Comparison of ENCODE assay signal across 9 mouse cellular contexts in genomic region chr8:90000899-90001640, GRCm38 (mm10).
DNase-seq lines count a peak whose midpoint lies in the region; ATAC-seq and TF ChIP-seq lines count a peak whose summit lies in the region.
"Had no signal": no experiment of that assay in that cellular context is flagged by ENCODE, and none has a peak within 500 bp of the region (broad histone marks: within the 10 kb centered on the region; RNA-seq: fewer than 3 reads in every experiment).

No protein-coding gene starts in this region.

- H3K4me1 ChIP-seq in ES-Bruce4 (ENCODE audit: control insufficient read depth, insufficient read depth, low read length): no peaks in the 10 kb centered on the region
- H3K4me1 ChIP-seq in heart, embryonic 10.5 days: no peaks in the 10 kb centered on the region
- H3K4me1 ChIP-seq: liver, embryonic 15.5 days had no signal

- no peak for TF ChIP-seq POLR2A in ES-Bruce4 (IDR thresholded peaks at IDR 0.05; ENCODE audit: insufficient read depth, low read length)

- peak; percentile 92 for TF ChIP-seq CTCF in ES-Bruce4 (IDR thresholded peaks at IDR 0.05; ENCODE audit: low read depth, low read length)

- ATAC-seq in inflammation-experienced regulatory T-cells, adult 6 months: no peak

- H3K36me3 ChIP-seq in ES-Bruce4 (ENCODE audit: control insufficient read depth, insufficient read depth, low read length, poor library complexity, severe bottlenecking): no peaks in the 10 kb centered on the region
- no peaks in the 10 kb centered on the region for H3K36me3 ChIP-seq in heart, embryonic 10.5 days
- H3K36me3 ChIP-seq: liver, embryonic 15.5 days had no signal

- WGBS in heart, embryonic 10.5 days: 45% methylated on average over 15 of the region's 15 CpGs

- H3K9me3 ChIP-seq in ES-Bruce4 (replicated peaks; ENCODE audit: control insufficient read depth, insufficient read depth, low read length, poor library complexity, severe bottlenecking): no peaks in the 10 kb centered on the region
- no peaks in the 10 kb centered on the region for H3K9me3 ChIP-seq in heart, embryonic 10.5 days
- H3K9me3 ChIP-seq: liver, embryonic 15.5 days had no signal

- no peak overlapping the region for H3K4me3 ChIP-seq in ES-Bruce4 (ENCODE audit: low read depth, low read length)
- H3K4me3 ChIP-seq in heart, embryonic 10.5 days: no peak overlapping the region
- H3K4me3 ChIP-seq: liver, embryonic 15.5 days had no signal

- H3K9ac ChIP-seq in ES-Bruce4 (ENCODE audit: low read depth, poor library complexity, severe bottlenecking): no peak overlapping the region
- H3K9ac ChIP-seq: liver, embryonic 15.5 days had no signal

- no peak overlapping the region for H3K27ac ChIP-seq in ES-Bruce4 (ENCODE audit: insufficient read depth, low read length)
- H3K27ac ChIP-seq in heart, embryonic 10.5 days: peak overlapping the region; percentile 23; the same call in 1 of the 2 replicates
- H3K27ac ChIP-seq: liver, embryonic 15.5 days had no signal

- TF ChIP-seq EP300 in ES-Bruce4 (IDR thresholded peaks at IDR 0.05; ENCODE audit: insufficient read depth, low read depth, low read length): no peak

- peak; percentile 24 for DNase-seq in adrenal gland, adult 8-10 months
- peak; percentile 94 for DNase-seq in embryo, embryonic 10.5 days (ENCODE audit: low spot score)
- DNase-seq in heart, embryonic 10.5 days (ENCODE audit: low spot score): peak; percentile 82
- DNase-seq in layer of hippocampus, postnatal 25 days (ENCODE audit: extremely low spot score in 1 of 2, low spot score in 1 of 2): peak; percentile 73 to 97
- peak; percentile 93 for DNase-seq in mesoderm, embryonic 11.5 days (ENCODE audit: low read depth, low spot score)
- DNase-seq in skeletal muscle tissue, adult 2 months (ENCODE audit: low read depth, low spot score): peak; percentile 36

- no peaks in the 10 kb centered on the region; the same call in 1 of the 2 replicates for H3K27me3 ChIP-seq in ES-Bruce4 (ENCODE audit: control insufficient read depth, insufficient read depth, low read length, poor library complexity, severe bottlenecking)
- no peaks in the 10 kb centered on the region for H3K27me3 ChIP-seq in heart, embryonic 10.5 days (ENCODE audit: insufficient read depth, poor library complexity, severe bottlenecking)
- H3K27me3 ChIP-seq: liver, embryonic 15.5 days had no signal

Comparison
In these comparisons a context has a peak if more than half of its experiments do, and no peak if none do; other contexts are left out.
1. DNase-seq: peak in every context shown above with its lines; median percentile 94 in embryo, embryonic 10.5 days; 93 in mesoderm, embryonic 11.5 days; 85 in layer of hippocampus, postnatal 25 days; 82 in heart, embryonic 10.5 days; 36 in skeletal muscle tissue, adult 2 months; 24 in adrenal gland, adult 8-10 months.